Mouse (Mus musculus) ovary, adult 18-20 months (tissue): ENCODE results near the gene 1700008P02Rik.
"Not testable (repeated sequence)": the region's sequence is repeated elsewhere in the genome, so short reads cannot be mapped to it uniquely, and the experiment has no call there.

Experiments used
- DNase-seq: peaks from one replicate; pipeline ENCODE4 v3.0.0; 2022; ENCODE audit warnings: low spot score, mixed read lengths

The 1700008P02Rik gene

DNA sequence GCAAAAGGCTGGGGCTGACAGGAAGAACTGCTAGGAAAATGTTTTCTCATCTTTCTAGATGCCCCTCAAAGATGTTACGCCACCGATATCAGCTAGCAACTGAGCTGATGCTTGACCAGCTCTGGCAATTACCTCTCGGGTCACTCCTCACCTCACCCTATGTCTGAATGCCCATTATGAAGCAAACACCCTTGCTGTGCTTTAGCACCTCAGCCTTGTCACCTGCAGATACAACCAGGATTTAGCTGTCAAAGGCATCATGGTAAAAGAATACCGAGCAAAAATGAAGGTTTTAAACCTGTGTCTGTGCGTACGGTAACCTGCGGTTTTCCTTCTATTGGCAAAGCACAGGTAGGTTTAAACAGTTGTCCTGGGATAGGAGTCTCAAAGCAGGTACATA is at the start of gene 1700008P02Rik:
Gene 1700008P02Rik, minus strand, starts transcription at position 101 of the 400 bp plus-strand sequence.
- DNase-seq: no peak

DNA sequence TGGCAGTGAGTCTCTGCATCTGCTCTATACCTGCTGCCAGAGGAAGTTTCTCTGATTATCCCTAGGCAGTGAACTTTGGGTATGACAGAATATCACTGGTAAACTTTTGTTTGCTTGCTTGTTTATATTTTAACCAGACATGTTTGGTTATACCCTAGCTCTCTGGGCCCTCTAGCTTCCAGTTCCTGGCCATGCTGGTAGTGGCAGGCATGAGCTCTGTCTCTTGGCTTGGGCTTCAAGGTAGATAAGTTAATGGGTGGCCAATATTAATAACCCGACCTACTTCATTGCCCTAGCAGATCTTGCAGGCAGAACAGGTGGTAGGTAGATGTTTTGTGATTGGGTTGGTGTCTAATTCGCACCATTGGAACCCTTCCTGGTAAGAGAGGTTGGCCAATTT is 29.2 kb upstream of the 1700008P02Rik start:
- DNase-seq: no peak

DNA sequence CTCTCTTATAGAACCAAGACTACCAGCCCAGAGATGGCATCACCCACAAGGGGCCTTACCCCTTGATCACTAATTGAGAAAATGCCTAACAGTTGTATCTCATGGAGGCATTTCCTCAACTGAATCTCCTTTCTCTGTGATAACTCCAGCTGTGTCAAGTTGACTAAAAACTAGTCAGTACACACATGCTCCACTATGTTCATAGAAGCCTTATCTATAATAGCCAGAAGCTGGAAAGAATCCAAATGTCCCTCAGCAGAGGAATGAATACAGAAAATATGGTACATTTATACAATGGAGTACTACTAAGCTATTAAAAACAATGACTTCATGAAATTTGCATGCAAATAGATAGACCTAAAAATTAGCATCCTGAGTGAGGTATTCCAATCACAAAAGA is 17.9 kb upstream of the 1700008P02Rik start:
- DNase-seq: not testable (repeated sequence)

DNA sequence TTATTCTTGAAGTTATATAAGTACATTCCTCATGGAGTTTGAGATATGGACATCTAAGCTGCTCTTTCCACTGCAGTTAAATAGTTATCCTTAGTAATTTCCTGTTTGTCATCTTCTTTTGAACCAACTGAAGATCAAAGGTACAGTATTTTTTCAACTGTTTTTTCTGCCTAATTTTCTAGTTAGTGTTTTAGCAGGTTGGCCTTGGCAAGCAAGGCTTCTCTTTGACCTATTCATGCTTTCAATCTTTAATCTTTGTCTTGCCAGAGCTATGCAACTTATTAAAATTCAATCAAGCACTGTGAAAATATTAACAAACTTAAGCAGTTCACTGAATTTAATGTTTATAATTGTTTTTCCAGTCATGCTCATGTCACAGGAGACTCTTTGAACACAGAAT is 14.0 kb upstream of the 1700008P02Rik start:
- no peak for DNase-seq

- no peak for DNase-seq
Measured at GRCm38 (mm10) chr3:6617881-6618280, 2.4 kb downstream of the 1700008P02Rik start.
